Mouse (Mus musculus) small intestine, adult 2 months (tissue): ENCODE measurements around the gene Abca7.
A peak's percentile ranks its signal among the peaks of the same experiment; 100 is the strongest.

Experiments
- CTCF ChIP-seq: fragments of 200-500 bp; IDR thresholded peaks from 2 replicates; pipeline ENCODE4 v1.5.1; 2012; ENCODE audit warnings: low read depth, mild to moderate bottlenecking, control low read depth, inconsistent platforms, low read length, moderate library complexity, mixed read lengths; ENCODE audit not compliant: insufficient replicate concordance, insufficient read length; ENCODE audit errors: extremely low read depth
- POLR2A ChIP-seq: fragments of 200-500 bp; IDR thresholded peaks from 2 replicates; pipeline ENCODE4 v1.6.1; 2012; ENCODE audit warnings: low read depth, mild to moderate bottlenecking, control low read depth, inconsistent platforms, low read length, moderate library complexity

GRCm38 (mm10) chr10:80033511-80034391 is 37.5 kb downstream of the Abca7 start:
- TF ChIP-seq CTCF (peak; percentile 53; the same call in 1 of the 2 replicates), POLR2A (no peak)
